Mouse (Mus musculus) embryonic facial prominence, embryonic 15.5 days (tissue): Measurements from ENCODE around the gene Csnk1e. TPM values are rescaled to one million over a fixed set of nuclear protein-coding genes. Genes with fewer than 3 reads are reported as not detected.

Experiments used
- ATAC-seq: fragments of 200-750 bp; cut with Nextera tagmentation; 2 replicates; pipeline ENCODE4 v1.8.0; 2017; ENCODE audit warnings: low read depth, moderate TSS enrichment; ENCODE audit not compliant: insufficient number of reproducible peaks, low FRiP score, low TSS enrichment
- H3K27ac ChIP-seq: fragments of 300-500 bp; sonication (generic); replicated peaks from 2 replicates; pipeline ENCODE4 v1.5.1; 2015; ENCODE audit warnings: mild to moderate bottlenecking, inconsistent platforms
- H3K27me3 ChIP-seq: fragments of 300-500 bp; sonication (generic); 2 replicates; pipeline ENCODE4 v1.6.1; 2015; ENCODE audit warnings: inconsistent platforms
- H3K36me3 ChIP-seq: fragments of 300-500 bp; sonication (generic); 2 replicates; pipeline ENCODE4 v1.6.1; 2015; ENCODE audit warnings: mild to moderate bottlenecking, inconsistent platforms
- H3K4me1 ChIP-seq: fragments of 300-500 bp; sonication (generic); 2 replicates; pipeline ENCODE4 v1.6.1; 2015; ENCODE audit warnings: inconsistent platforms
- H3K4me2 ChIP-seq: fragments of 300-500 bp; sonication (generic); replicated peaks from 2 replicates; pipeline ENCODE4 v1.6.1; 2015; ENCODE audit warnings: mild to moderate bottlenecking, inconsistent platforms
- H3K4me3 ChIP-seq: fragments of 300-500 bp; sonication (generic); replicated peaks from 2 replicates; pipeline ENCODE4 v1.5.1; 2015; ENCODE audit warnings: mild to moderate bottlenecking, inconsistent platforms
- H3K9ac ChIP-seq: fragments of 300-500 bp; sonication (generic); 2 replicates; pipeline ENCODE4 v1.6.1; 2015; ENCODE audit warnings: inconsistent platforms
- H3K9me3 ChIP-seq: fragments of 300-500 bp; sonication (generic); replicated peaks from 2 replicates; pipeline ENCODE4 v1.6.1; 2016; ENCODE audit warnings: inconsistent platforms
- WGBS: fragments of 180-500 bp; shearing (Covaris S2); methylation state at CpG from one replicate; pipeline ENCODE4 v1.1.7; 2015; 5-methylcytosine and 5-hydroxymethylcytosine counted together
- polyA plus RNA-seq: library from polyadenylated mRNA; unstranded; fragments of >200 nt; fragmentation: Nextera tagmentation; extraction: Ambion mirVana; gene quantifications from 2 replicates; pipeline ENCODE4 v1.2.1, GENCODE M21; 2015

The Csnk1e gene
- polyA plus RNA-seq, 1 experiment from 2014 or later: 113 TPM

- Histone ChIP-seq H3K4me3 (no peak overlapping the region), H3K36me3 (peaks cover 6% of the 10 kb centered on the region; the same call in 1 of the 2 replicates), H3K9ac (no peak overlapping the region), H3K27me3 (no peaks in the 10 kb centered on the region), H3K27ac (0 out of 2 replicates have a peak overlapping the region, but pooled peaks have one; percentile 95), H3K4me2 (no peak overlapping the region), H3K9me3 (no peaks in the 10 kb centered on the region), H3K4me1 (peaks cover 58% of the 10 kb centered on the region)
- no peak for ATAC-seq
- WGBS: 79% methylated on average over 9 of the region's 9 CpGs
These were observed 12.3 kb downstream of the Csnk1e start for GRCm38 (mm10) chr15:79442961-79443518.

DNA sequence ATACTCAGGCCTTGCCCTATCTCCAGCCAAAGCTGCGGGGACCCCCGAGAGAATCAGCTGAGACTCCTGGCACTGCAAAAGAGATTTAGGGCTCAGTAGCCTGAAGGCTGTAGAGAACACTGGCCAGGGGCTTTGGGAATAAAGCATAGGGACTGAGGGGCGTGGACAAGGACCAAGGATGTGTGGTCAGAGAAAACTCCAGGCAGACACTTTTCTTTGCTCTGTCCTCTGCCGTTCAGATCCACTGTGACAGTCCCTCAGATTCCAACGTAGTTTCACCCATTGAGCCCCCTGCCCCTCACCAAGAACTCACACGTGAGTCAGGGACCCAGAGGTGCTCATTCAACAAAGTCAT, 13.1 kb downstream of the Csnk1e start:
- WGBS: 5% methylated on average over 6 of the region's 6 CpGs
- H3K4me3 ChIP-seq: peak overlapping the region; percentile 94
- H3K4me1 ChIP-seq: peaks cover 66% of the 10 kb centered on the region
- no peak for ATAC-seq
- H3K9ac ChIP-seq: peak overlapping the region; percentile 95
- no peaks in the 10 kb centered on the region for H3K27me3 ChIP-seq
- H3K27ac ChIP-seq: peak overlapping the region; percentile 95
- H3K9me3 ChIP-seq: no peaks in the 10 kb centered on the region
- H3K4me2 ChIP-seq: peak overlapping the region; percentile 68
- H3K36me3 ChIP-seq: peaks cover 14% of the 10 kb centered on the region

DNA sequence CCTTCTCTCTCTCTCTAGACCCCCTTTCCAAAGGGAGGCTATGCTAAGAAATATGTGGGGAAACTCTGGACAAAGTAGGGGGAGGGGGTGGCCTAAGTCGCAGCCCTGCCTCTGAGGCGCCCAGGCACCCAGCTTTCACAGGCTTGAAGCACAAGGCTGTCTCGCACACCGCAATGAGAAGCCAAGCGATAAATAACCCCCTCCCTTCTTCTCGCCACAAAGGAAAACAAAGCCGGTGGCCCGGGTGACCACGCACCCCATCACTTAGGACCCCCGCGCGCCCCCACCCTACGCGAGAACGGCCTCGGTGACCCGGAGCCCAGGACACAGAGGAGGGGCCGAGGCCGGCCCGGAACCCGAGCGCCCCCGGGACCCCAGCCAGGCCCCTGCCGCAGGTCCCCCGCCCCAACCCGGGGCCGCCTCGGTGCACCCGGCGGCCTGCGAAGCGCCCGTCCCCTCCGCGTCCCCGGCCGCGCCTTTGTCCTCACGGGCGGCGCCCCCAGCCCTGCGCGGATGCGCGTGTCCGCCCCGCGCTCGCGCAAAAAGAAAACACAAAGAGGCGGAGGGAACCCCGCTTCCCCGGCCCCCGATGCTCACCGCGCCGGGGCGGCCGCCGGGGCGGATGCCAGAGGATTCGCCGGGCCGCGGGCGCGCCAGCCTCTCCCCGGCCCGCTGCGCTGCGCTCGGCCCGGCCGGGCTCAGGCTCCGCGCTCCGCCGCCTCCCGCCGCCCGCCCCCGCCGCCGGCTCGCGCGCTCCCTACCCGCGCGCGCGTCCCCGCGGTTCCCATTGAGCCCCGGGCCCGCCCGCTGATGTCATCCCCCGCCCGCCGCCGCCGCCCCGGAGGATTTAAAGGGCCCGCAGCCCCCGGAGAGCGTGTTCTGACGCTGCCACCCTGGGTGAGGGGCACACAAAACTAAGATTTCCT, 13.8 kb downstream of the Csnk1e start:
- under 1% methylated on average over 75 of the region's 107 CpGs for WGBS
- Histone ChIP-seq H3K36me3 (peaks cover 20% of the 10 kb centered on the region), H3K4me1 (peaks cover 71% of the 10 kb centered on the region), H3K9me3 (no peaks in the 10 kb centered on the region), H3K27me3 (no peaks in the 10 kb centered on the region), H3K4me2 (peak overlapping the region; percentile 68), H3K27ac (peak overlapping the region; percentile 95), H3K9ac (peak overlapping the region; percentile 95), H3K4me3 (peak overlapping the region; percentile 94)
- ATAC-seq: peak; percentile 66

- peaks cover 79% of the 10 kb centered on the region for H3K4me1 ChIP-seq
- peaks cover 28% of the 10 kb centered on the region for H3K36me3 ChIP-seq
- peak overlapping the region; percentile 94 for H3K4me3 ChIP-seq
- peak overlapping the region; percentile 95 for H3K9ac ChIP-seq
- peak overlapping the region; percentile 95 for H3K27ac ChIP-seq
- H3K9me3 ChIP-seq: no peaks in the 10 kb centered on the region
- 0 out of 2 replicates have a peak, but pooled peaks have one; percentile 8 for ATAC-seq
- H3K4me2 ChIP-seq: peak overlapping the region; percentile 68
- H3K27me3 ChIP-seq: no peaks in the 10 kb centered on the region
- WGBS: 11% methylated on average over 11 of the region's 11 CpGs
These were observed 14.6 kb downstream of the Csnk1e start for GRCm38 (mm10) chr15:79440651-79441330.

DNA sequence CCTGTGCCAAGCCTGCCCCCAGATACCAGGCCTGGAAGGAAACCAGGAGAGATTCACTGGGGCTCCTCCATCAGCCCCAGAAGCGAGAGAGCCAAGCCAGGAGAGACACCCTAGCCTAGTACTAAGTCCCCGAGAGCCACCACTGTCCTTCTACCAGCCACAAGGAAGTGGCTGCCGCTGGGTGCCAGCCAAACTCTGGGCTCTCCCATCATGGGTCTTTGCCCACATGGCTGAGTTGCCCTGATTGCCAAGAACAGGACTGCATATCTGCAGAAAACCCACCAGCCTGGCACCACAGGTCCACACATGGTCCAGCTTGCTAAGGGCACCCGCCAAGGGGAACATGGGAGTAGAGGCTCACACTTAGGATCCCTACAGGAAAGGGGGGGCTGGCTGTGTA, 15.1 kb downstream of the Csnk1e start:
- no peak for ATAC-seq
- Histone ChIP-seq H3K27me3 (no peaks in the 10 kb centered on the region), H3K9ac (peak overlapping the region; percentile 95), H3K36me3 (peaks cover 33% of the 10 kb centered on the region), H3K4me2 (peak overlapping the region; percentile 68), H3K9me3 (no peaks in the 10 kb centered on the region), H3K4me1 (peaks cover 82% of the 10 kb centered on the region), H3K27ac (0 out of 2 replicates have a peak overlapping the region, but pooled peaks have one; percentile 95), H3K4me3 (peak overlapping the region; percentile 94)
- 71% methylated on average over 4 of the region's 4 CpGs for WGBS

- no peak for ATAC-seq
- H3K27me3 ChIP-seq: no peaks in the 10 kb centered on the region
- H3K4me2 ChIP-seq: peak overlapping the region; percentile 68; the same call in 1 of the 2 replicates
- 62% methylated on average over 4 of the region's 4 CpGs for WGBS
- peaks cover 42% of the 10 kb centered on the region for H3K36me3 ChIP-seq
- 0 out of 2 replicates have a peak overlapping the region, but pooled peaks have one; percentile 95 for H3K27ac ChIP-seq
- H3K9ac ChIP-seq: no peak overlapping the region; the same call in 1 of the 2 replicates
- peaks cover 82% of the 10 kb centered on the region for H3K4me1 ChIP-seq
- no peaks in the 10 kb centered on the region for H3K9me3 ChIP-seq
- peak overlapping the region; percentile 94 for H3K4me3 ChIP-seq
These were observed 16.0 kb downstream of the Csnk1e start for GRCm38 (mm10) chr15:79439386-79439785.

- peak overlapping the region; percentile 67; the same call in 1 of the 2 replicates for H3K27ac ChIP-seq
- peak overlapping the region; percentile 33; the same call in 1 of the 2 replicates for H3K4me2 ChIP-seq
- 65% methylated on average over 8 of the region's 8 CpGs for WGBS
- H3K9me3 ChIP-seq: no peaks in the 10 kb centered on the region
- peaks cover 77% of the 10 kb centered on the region for H3K4me1 ChIP-seq
- no peak for ATAC-seq
- H3K9ac ChIP-seq: no peak overlapping the region
- H3K4me3 ChIP-seq: peak overlapping the region; percentile 11; the same call in 1 of the 2 replicates
- H3K27me3 ChIP-seq: no peaks in the 10 kb centered on the region
- peaks cover 48% of the 10 kb centered on the region for H3K36me3 ChIP-seq
These were observed 16.6 kb downstream of the Csnk1e start for GRCm38 (mm10) chr15:79438816-79439215.

- ATAC-seq: no peak
- Histone ChIP-seq H3K4me3 (peak overlapping the region; percentile 11; the same call in 1 of the 2 replicates), H3K9ac (no peak overlapping the region), H3K27ac (peak overlapping the region; percentile 67; the same call in 1 of the 2 replicates), H3K4me2 (peak overlapping the region; percentile 33; the same call in 1 of the 2 replicates), H3K4me1 (peaks cover 72% of the 10 kb centered on the region), H3K9me3 (no peaks in the 10 kb centered on the region), H3K36me3 (peaks cover 53% of the 10 kb centered on the region), H3K27me3 (no peaks in the 10 kb centered on the region)
- WGBS: 70% methylated on average over 6 of the region's 6 CpGs
These were observed 17.1 kb downstream of the Csnk1e start for GRCm38 (mm10) chr15:79438209-79438810.

DNA sequence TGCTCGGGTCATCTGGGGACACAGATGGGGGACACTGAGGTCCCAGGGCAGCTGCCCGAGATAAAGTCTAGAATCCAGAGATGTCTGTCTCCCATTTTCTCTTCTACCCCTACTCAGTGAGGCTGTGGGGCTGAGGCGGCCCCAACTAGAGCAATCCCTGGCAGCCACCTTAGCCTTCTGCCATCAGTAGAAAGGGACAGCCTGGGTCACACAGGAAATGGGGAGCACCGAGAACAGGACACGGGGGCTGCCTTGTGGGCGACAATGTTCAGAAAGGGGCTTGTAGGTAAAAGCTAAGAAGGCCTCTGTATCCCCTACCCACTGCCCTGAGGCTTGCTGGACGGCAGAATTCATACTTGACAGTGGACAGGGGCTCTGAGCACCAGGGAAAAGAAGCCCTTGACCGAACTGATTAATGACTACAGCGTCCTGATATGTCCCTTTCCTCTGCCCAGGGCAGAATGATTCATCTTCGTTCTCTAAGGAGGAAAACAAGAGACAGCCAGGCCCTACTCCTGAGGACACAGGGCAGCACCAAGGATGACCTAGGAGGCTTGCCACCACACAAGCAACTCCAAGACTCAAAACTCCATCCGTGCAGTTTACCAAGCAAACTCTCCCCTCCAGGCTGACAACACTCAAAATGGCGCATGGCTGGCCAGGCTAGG, 17.7 kb downstream of the Csnk1e start:
- no peak overlapping the region for H3K9ac ChIP-seq
- WGBS: 84% methylated on average over 12 of the region's 12 CpGs
- ATAC-seq: no peak
- peaks cover 58% of the 10 kb centered on the region for H3K36me3 ChIP-seq
- no peaks in the 10 kb centered on the region for H3K9me3 ChIP-seq
- H3K27ac ChIP-seq: no peak overlapping the region; the same call in 1 of the 2 replicates
- H3K4me1 ChIP-seq: peaks cover 68% of the 10 kb centered on the region
- H3K27me3 ChIP-seq: no peaks in the 10 kb centered on the region
- H3K4me2 ChIP-seq: 0 out of 2 replicates have a peak overlapping the region, but pooled peaks have one; percentile 33
- H3K4me3 ChIP-seq: no peak overlapping the region

DNA sequence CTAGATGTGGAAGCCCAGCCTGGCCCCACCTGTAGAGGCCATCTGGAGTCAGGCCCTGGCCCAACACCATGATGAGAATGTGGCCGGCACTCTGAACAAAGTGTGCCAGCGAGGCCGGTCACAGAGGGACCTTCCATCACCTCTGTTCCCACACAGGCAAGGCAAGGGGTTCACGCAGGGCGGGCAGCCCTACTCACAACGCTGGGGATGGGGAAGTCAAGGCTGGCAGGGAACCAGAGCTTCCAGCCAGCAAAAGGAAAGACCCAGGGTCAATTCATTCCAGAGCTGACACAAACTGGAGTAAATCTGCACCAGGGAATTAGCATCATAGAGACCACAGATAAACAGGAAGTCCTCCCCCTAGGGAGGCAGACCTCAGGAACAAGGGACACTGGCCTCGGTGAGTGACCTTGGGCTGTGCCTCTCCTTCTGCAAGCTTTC, 18.9 kb downstream of the Csnk1e start:
- Histone ChIP-seq H3K4me1 (peaks cover 67% of the 10 kb centered on the region), H3K9me3 (no peaks in the 10 kb centered on the region), H3K4me3 (no peak overlapping the region), H3K36me3 (peaks cover 70% of the 10 kb centered on the region), H3K27me3 (no peaks in the 10 kb centered on the region), H3K27ac (no peak overlapping the region), H3K9ac (no peak overlapping the region), H3K4me2 (no peak overlapping the region)
- WGBS: 72% methylated on average over 7 of the region's 7 CpGs
- no peak for ATAC-seq
